Mouse (Mus musculus): Measurements from ENCODE around the gene Capzb. TPM values are rescaled to one million over a fixed set of nuclear protein-coding genes. Genes with fewer than 3 reads are reported as not detected.
A peak's percentile ranks its signal among the peaks of the same experiment; 100 is the strongest.

The Capzb gene
- total and polyA plus RNA-seq, 2 experiments from 2014 or later: 98.3 to 325 TPM

DNA sequence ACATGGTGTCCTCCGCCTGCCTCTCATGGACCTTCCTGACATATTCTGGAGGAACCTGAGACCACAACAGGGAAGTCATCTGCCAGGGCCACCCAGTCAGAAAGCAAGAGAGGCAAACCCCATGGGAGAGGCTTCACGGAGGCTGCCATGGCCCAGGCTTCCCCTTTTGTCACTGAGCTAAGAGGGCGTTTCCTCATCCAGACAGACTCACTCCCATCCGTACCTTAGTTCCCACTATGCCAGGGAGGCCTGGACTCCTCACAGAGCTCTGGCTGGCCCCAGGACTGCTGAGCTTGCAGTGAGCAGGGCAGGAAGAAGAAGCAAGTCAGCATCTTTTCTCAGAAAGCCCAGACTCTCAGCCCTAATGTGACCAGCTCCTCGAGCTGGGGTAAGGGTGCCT lies 115.2 kb downstream of the Capzb start:
- 85% methylated on average over 5 of the region's 5 CpGs for WGBS
- peaks cover 19% of the 10 kb centered on the region; the same call in 1 of the 2 replicates for H3K4me1 ChIP-seq (ENCODE audit: insufficient read depth)
- H3K9ac ChIP-seq: no peak overlapping the region
- H3K36me3 ChIP-seq (ENCODE audit: insufficient read depth): peaks cover 6% of the 10 kb centered on the region
- no peak overlapping the region for H3K4me3 ChIP-seq (ENCODE audit: low read depth, low read length)
- no peak for TF ChIP-seq CTCF (IDR thresholded peaks at IDR 0.05; ENCODE audit: low read depth)
- no peak overlapping the region for H3K4me2 ChIP-seq (ENCODE audit: low read depth)
- H3K27me3 ChIP-seq (ENCODE audit: insufficient read depth, low read length): no peaks in the 10 kb centered on the region
- no peak overlapping the region for H3K27ac ChIP-seq (ENCODE audit: low read depth, low read length)
- no peaks in the 10 kb centered on the region for H3K9me3 ChIP-seq (ENCODE audit: low read length)
- ATAC-seq: no peak
- no peak for DNase-seq

DNA sequence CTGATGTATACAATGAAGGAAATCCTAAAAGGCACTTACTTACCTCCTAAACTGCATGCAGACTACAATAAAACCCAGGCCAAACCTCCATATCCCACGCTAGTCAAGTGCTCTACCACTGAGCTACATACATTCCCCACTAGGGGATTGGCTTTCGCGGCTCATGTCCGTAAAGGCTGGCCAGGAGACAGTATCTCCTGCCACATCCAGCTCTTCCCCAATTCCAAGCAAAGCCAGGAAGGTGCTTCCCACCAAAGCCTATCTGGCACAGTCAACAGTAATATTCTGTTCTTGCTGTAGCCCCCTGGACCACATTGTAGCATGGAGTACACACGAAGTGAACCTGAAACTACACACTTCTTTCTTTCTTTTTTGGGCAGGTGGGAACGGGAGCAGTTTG lies 117.0 kb downstream of the Capzb start:
- 24% methylated on average over 6 of the region's 6 CpGs for WGBS
- Histone ChIP-seq H3K4me3 (ENCODE audit: low read depth, low read length) (peak overlapping the region; percentile 93), H3K27ac (ENCODE audit: low read depth, low read length) (no peak overlapping the region), H3K4me2 (ENCODE audit: low read depth) (peak overlapping the region; percentile 92), H3K27me3 (ENCODE audit: insufficient read depth, low read length) (no peaks in the 10 kb centered on the region), H3K9me3 (ENCODE audit: low read length) (no peaks in the 10 kb centered on the region), H3K36me3 (ENCODE audit: insufficient read depth) (peaks cover 12% of the 10 kb centered on the region), H3K9ac (peak overlapping the region; percentile 79), H3K4me1 (ENCODE audit: insufficient read depth) (peaks cover 19% of the 10 kb centered on the region; the same call in 1 of the 2 replicates)
- no peak for DNase-seq
- peak; percentile 22; the same call in 1 of the 2 replicates for TF ChIP-seq CTCF (IDR thresholded peaks at IDR 0.05; ENCODE audit: low read depth)
- ATAC-seq: no peak

GRCm38 (mm10) chr4:139310171-139310898 lies 117.6 kb downstream of the Capzb start, which contains the start of the genes Pqlc2 and Akr7a5:
Gene Pqlc2, minus strand, starts transcription at chr4:139310708.
Gene Akr7a5, plus strand, starts transcription at chr4:139310744.
- peak within 1 kb of the TSS; percentile 72 for H3K27ac ChIP-seq (ENCODE audit: low read depth, low read length)
- H3K4me2 ChIP-seq (ENCODE audit: low read depth): peak within 1 kb of the TSS; percentile 92
- DNase-seq (peak; percentile 98), ATAC-seq (peak; percentile 91)
- no peaks in the 10 kb centered on the region for H3K27me3 ChIP-seq (ENCODE audit: insufficient read depth, low read length)
- peak within 1 kb of the TSS; percentile 93 for H3K4me3 ChIP-seq (ENCODE audit: low read depth, low read length)
- H3K36me3 ChIP-seq (ENCODE audit: insufficient read depth): peaks cover 19% of the 10 kb centered on the region
- H3K9me3 ChIP-seq (ENCODE audit: low read length): no peaks in the 10 kb centered on the region
- peaks cover 19% of the 10 kb centered on the region; the same call in 1 of the 2 replicates for H3K4me1 ChIP-seq (ENCODE audit: insufficient read depth)
- peak; percentile 43; the same call in 1 of the 2 replicates for TF ChIP-seq CTCF (IDR thresholded peaks at IDR 0.05; ENCODE audit: low read depth)
- H3K9ac ChIP-seq: peak within 1 kb of the TSS; percentile 79
- WGBS: 6% methylated on average over 62 of the region's 63 CpGs

- H3K27ac ChIP-seq (ENCODE audit: low read depth, low read length): peak overlapping the region; percentile 72
- TF ChIP-seq CTCF (IDR thresholded peaks at IDR 0.05; ENCODE audit: low read depth): no peak; the same call in 1 of the 2 replicates
- peaks cover 19% of the 10 kb centered on the region; the same call in 1 of the 2 replicates for H3K4me1 ChIP-seq (ENCODE audit: insufficient read depth)
- H3K27me3 ChIP-seq (ENCODE audit: insufficient read depth, low read length): no peaks in the 10 kb centered on the region
- H3K36me3 ChIP-seq (ENCODE audit: insufficient read depth): peaks cover 23% of the 10 kb centered on the region
- H3K9me3 ChIP-seq (ENCODE audit: low read length): no peaks in the 10 kb centered on the region
- ATAC-seq: peak; percentile 59
- DNase-seq: no peak
- 2% methylated on average over 53 of the region's 53 CpGs for WGBS
- H3K4me2 ChIP-seq (ENCODE audit: low read depth): peak overlapping the region; percentile 92
- peak overlapping the region; percentile 93 for H3K4me3 ChIP-seq (ENCODE audit: low read depth, low read length)
- peak overlapping the region; percentile 79 for H3K9ac ChIP-seq
These were observed 118.4 kb downstream of the Capzb start for GRCm38 (mm10) chr4:139310899-139311701.

- whole genome bisulfite sequencing: 16% methylated on average over 14 of the region's 14 CpGs
- Histone ChIP-seq H3K9ac (peak overlapping the region; percentile 79), H3K4me2 (ENCODE audit: low read depth) (peak overlapping the region; percentile 92), H3K4me3 (ENCODE audit: low read depth, low read length) (peak overlapping the region; percentile 93), H3K36me3 (ENCODE audit: insufficient read depth) (peaks cover 18% of the 10 kb centered on the region), H3K9me3 (ENCODE audit: low read length) (no peaks in the 10 kb centered on the region), H3K4me1 (ENCODE audit: insufficient read depth) (peaks cover 19% of the 10 kb centered on the region; the same call in 1 of the 2 replicates), H3K27me3 (ENCODE audit: insufficient read depth, low read length) (no peaks in the 10 kb centered on the region), H3K27ac (ENCODE audit: low read depth, low read length) (no peak overlapping the region)
- no peak for ATAC-seq
- no peak for TF ChIP-seq CTCF (IDR thresholded peaks at IDR 0.05; ENCODE audit: low read depth)
- DNase-seq: no peak
These were observed 119.0 kb downstream of the Capzb start for GRCm38 (mm10) chr4:139311707-139312106.

GRCm38 (mm10) chr4:139312632-139313031 lies 119.9 kb downstream of the Capzb start:
- 58% methylated on average over 4 of the region's 4 CpGs for WGBS

More at GRCm38 (mm10) chr4:139312632-139313031, 119.9 kb downstream of the Capzb start:
- H3K36me3 ChIP-seq (ENCODE audit: insufficient read depth): peaks cover 18% of the 10 kb centered on the region
- peak; percentile 58 for TF ChIP-seq CTCF (IDR thresholded peaks at IDR 0.05; ENCODE audit: low read depth)
- H3K9ac ChIP-seq: no peak overlapping the region
- ATAC-seq (no peak), DNase-seq (peak; percentile 36)
- no peak overlapping the region for H3K4me2 ChIP-seq (ENCODE audit: low read depth)
- H3K4me1 ChIP-seq (ENCODE audit: insufficient read depth): peaks cover 19% of the 10 kb centered on the region; the same call in 1 of the 2 replicates
- no peak overlapping the region for H3K27ac ChIP-seq (ENCODE audit: low read depth, low read length)
- H3K4me3 ChIP-seq (ENCODE audit: low read depth, low read length): no peak overlapping the region
- no peaks in the 10 kb centered on the region for H3K9me3 ChIP-seq (ENCODE audit: low read length)
- no peaks in the 10 kb centered on the region for H3K27me3 ChIP-seq (ENCODE audit: insufficient read depth, low read length)
